ENCODE assay signal across 17 mouse cellular contexts in the genomic region with DNA sequence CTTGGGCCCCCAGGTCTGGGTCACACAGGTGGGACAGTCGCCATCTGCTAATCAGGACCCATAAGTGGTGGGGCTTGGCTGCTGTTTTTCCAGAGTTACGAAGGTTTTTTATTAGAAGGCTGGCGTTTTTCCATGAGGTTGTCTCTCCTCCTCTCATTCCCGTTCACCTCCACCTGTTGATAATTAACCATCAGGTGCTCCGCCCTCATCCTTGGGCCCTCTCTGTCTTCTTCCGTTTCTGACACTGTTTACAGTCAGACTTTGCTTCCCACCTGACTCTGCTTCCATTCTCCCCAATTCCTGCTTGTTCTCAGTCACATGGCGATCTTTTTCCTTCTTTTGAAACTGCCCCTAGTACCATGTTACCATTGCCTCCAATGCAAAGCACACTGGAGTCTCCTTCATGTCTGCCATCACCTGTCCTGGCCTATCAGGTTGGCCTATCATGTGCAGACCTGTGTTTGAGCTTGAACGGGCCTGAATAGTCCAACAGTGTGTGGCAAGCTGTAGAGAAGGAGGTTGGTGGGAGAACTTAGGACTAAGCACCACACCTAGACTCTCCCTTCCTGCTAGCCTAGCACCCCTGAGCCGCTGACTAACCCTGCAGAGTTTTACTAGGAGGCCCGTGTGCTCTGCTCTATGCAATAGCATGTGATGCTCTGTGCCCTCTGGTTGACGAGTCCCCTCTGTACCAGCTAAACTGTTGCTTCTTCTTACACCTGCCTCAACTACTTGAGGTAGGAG.
DNase-seq lines count a peak whose midpoint lies in the region; ATAC-seq lines count a peak whose summit lies in the region.
"Had no signal": no experiment of that assay in that cellular context is flagged by ENCODE, and none has a peak within 500 bp of the region (broad histone marks: within the 10 kb centered on the region; RNA-seq: fewer than 3 reads in every experiment).

No protein-coding gene starts in this region.

- no peaks in the 10 kb centered on the region for H3K27me3 ChIP-seq in kidney, embryonic 14.5 days (ENCODE audit: control insufficient read depth, insufficient read depth, low read length)
- H3K27me3 ChIP-seq in intestine, embryonic 15.5 days (replicated peaks): no peaks in the 10 kb centered on the region
- H3K27me3 ChIP-seq: heart, embryonic 13.5 days had no signal

- H3K9ac ChIP-seq in kidney, embryonic 14.5 days (ENCODE audit: low read depth, low read length): no peak overlapping the region
- no peak overlapping the region; the same call in 1 of the 2 replicates for H3K9ac ChIP-seq in intestine, embryonic 15.5 days
- H3K9ac ChIP-seq: forebrain, postnatal 0 days; heart, embryonic 13.5 days; liver, embryonic 14.5 days had no signal

- no peak overlapping the region for H3K4me3 ChIP-seq in kidney, embryonic 14.5 days (ENCODE audit: low read length)
- no peak overlapping the region for H3K4me3 ChIP-seq in intestine, embryonic 15.5 days (replicated peaks)
- H3K4me3 ChIP-seq: embryonic facial prominence, embryonic 10.5 days; heart, embryonic 13.5 days had no signal

- 0 out of 2 replicates have a peak, but pooled peaks cover 5% of the 10 kb centered on the region for H3K4me1 ChIP-seq in kidney, embryonic 14.5 days (ENCODE audit: control insufficient read depth, insufficient read depth, low read length)
- H3K4me1 ChIP-seq in intestine, embryonic 15.5 days (replicated peaks): peaks cover 13% of the 10 kb centered on the region

- no peaks in the 10 kb centered on the region for H3K36me3 ChIP-seq in kidney, embryonic 14.5 days (ENCODE audit: control insufficient read depth, insufficient read depth, low read length)
- H3K36me3 ChIP-seq in intestine, embryonic 15.5 days: no peaks in the 10 kb centered on the region
- H3K36me3 ChIP-seq: embryonic facial prominence, embryonic 10.5 days had no signal

- no peak overlapping the region for H3K27ac ChIP-seq in kidney, embryonic 14.5 days (ENCODE audit: low read depth, low read length)
- H3K27ac ChIP-seq in intestine, embryonic 15.5 days: peak overlapping the region; percentile 86
- H3K27ac ChIP-seq: embryonic facial prominence, embryonic 10.5 days; heart, embryonic 13.5 days; liver, embryonic 14.5 days had no signal

- no peak overlapping the region for H3K4me2 ChIP-seq in kidney, embryonic 14.5 days (replicated peaks; ENCODE audit: low read depth, low read length)
- no peak overlapping the region for H3K4me2 ChIP-seq in intestine, embryonic 15.5 days (replicated peaks)
- H3K4me2 ChIP-seq: heart, embryonic 13.5 days had no signal

- no peaks in the 10 kb centered on the region for H3K9me3 ChIP-seq in kidney, embryonic 14.5 days (ENCODE audit: control insufficient read depth, low read length)
- no peaks in the 10 kb centered on the region for H3K9me3 ChIP-seq in intestine, embryonic 15.5 days
- H3K9me3 ChIP-seq: embryonic facial prominence, embryonic 10.5 days; heart, embryonic 13.5 days had no signal

- 72% methylated on average over 11 of the region's 11 CpGs for WGBS in kidney, embryonic 14.5 days
- 66% methylated on average over 11 of the region's 11 CpGs for WGBS in intestine, embryonic 15.5 days

- ATAC-seq in kidney, embryonic 14.5 days (ENCODE audit: low FRiP score, low TSS enrichment): no peak
- ATAC-seq in intestine, embryonic 15.5 days: peak; percentile 81
- ATAC-seq in erythroblast, adult 5-6 weeks (replicated peaks; ENCODE audit: low FRiP score, poor library complexity, severe bottlenecking): no peak
- no peak for ATAC-seq in erythroid progenitor cell, adult 5-6 weeks (replicated peaks; ENCODE audit: low FRiP score, poor library complexity, severe bottlenecking)
- ATAC-seq: activated CD4-positive, CD25-positive, alpha-beta regulatory T cell, adult 4 months; forebrain, postnatal 0 days had no signal

- DNase-seq in kidney, adult 11 months: peak; percentile 85
- DNase-seq in kidney, postnatal 10 days: peak; percentile 77
- DNase-seq in lung, postnatal 4 days: peak; percentile 32 to 50
- no peak for DNase-seq in frontal cortex, adult 2 months (ENCODE audit: extremely low spot score in 1 of 2, low spot score in 1 of 2)
- DNase-seq: forebrain, postnatal 0 days; gastrocnemius, postnatal 14 days; heart, postnatal 4 days; right cerebral cortex, postnatal 4 days; thymus, postnatal 4 days had no signal

Comparison
In these comparisons a context has a peak if more than half of its experiments do, and no peak if none do; other contexts are left out.
1. DNase-seq: peak in kidney, adult 11 months (single experiment), kidney, postnatal 10 days (single experiment) and lung, postnatal 4 days (2 of 2); none in frontal cortex, adult 2 months (0 of 2).